Mouse (Mus musculus) liver, embryonic 14.5 days (tissue): Measurements from ENCODE around the gene Slc2a1.

Source experiments
- CTCF ChIP-seq: IDR thresholded peaks from 2 replicates; pipeline ENCODE4 v1.5.1; 2016; ENCODE audit warnings: antibody characterized with exemption, low read depth, control low read depth
- EP300 ChIP-seq: IDR thresholded peaks from 2 replicates; pipeline ENCODE4 v1.6.1; 2016; ENCODE audit warnings: antibody characterized with exemption, low read depth

- TF ChIP-seq EP300: no peak
- TF ChIP-seq CTCF: no peak
These were observed 35.5 kb upstream of the Slc2a1 start for GRCm38 (mm10) chr4:119072941-119073451.
